Mouse (Mus musculus) heart, adult 9 months (tissue): ENCODE results near the gene Colgalt2.
A peak's percentile ranks its signal among the peaks of the same experiment; 100 is the strongest.
"Not testable (repeated sequence)": the region's sequence is repeated elsewhere in the genome, so short reads cannot be mapped to it uniquely, and the experiment has no call there.

ENCODE experiments used
- DNase-seq, 2 experiments: peaks; one replicate each; pipeline ENCODE4 v3.0.0; 2022; ENCODE audit warnings: low spot score in 2 of 2

Colgalt2 gene

DNA sequence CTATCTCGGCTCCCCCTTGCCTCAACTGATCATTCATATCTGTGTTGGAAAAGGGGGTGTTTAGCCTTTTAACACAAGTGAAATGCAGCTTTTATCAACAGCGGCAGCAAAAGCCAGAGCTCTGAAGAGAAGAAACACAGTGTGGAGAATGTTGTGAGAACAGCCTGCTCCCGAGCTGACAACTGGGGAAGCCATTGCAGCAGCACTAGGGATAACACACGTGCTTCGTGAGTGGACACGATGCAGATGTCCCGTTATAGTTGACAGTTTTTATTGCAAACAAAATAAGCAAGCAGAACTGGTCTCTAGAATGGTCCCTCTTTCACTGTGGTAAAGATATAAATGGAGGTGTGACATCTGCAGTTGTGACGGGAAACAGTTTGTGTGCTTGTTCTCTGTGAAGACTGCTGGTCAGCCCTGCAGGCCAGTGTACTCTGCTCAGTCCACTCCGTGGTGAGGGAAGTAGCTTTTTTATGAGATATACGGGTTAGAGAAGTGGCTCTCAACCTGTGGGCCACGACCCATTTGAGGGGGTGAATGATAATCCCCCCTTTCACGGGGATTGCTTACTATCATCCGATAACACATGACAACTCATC, 16.8 kb downstream of the Colgalt2 start:
- DNase-seq, result peak in 1 of 2 experiments; percentile 14

DNA sequence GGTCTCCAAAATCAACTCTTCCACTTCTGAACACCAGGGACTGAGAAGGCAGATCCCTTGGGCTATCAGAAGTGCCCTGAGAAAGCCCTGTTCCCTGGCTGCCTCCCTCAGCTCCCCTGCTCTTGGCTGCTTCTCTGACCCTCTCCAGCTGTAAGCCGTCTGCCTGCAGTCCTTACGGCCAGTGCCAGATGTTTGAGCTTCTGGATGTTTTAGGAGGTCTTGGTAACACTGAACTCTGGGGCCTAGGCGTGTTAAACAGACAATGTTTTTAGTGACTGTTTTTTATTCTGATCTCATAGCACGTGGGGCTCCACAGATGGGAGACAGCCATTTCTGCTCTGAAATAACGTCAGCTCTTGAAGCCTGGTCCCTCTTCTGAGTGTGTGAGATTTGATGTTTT, 18.0 kb downstream of the Colgalt2 start:
- peak; percentile 50 to 72 for DNase-seq

DNA sequence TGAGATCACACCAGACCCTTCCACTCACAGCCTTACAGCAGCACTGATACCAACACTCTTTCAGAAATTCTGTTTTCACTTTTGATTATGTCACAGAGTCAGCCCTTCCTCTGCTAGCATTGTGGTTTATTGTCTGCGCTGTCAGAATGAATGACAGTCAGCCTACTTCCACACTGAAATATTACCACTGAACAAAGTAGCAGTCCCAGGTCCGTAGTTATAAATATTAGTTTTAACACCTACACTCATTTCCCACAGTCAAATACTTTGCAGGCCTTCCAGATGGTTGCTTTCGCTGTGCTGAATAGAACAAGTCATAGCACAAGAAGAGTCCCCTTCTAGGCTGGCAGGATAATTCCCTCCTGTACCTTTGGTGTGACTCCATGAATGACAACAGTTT, 22.7 kb downstream of the Colgalt2 start:
- DNase-seq, result no peak

DNA sequence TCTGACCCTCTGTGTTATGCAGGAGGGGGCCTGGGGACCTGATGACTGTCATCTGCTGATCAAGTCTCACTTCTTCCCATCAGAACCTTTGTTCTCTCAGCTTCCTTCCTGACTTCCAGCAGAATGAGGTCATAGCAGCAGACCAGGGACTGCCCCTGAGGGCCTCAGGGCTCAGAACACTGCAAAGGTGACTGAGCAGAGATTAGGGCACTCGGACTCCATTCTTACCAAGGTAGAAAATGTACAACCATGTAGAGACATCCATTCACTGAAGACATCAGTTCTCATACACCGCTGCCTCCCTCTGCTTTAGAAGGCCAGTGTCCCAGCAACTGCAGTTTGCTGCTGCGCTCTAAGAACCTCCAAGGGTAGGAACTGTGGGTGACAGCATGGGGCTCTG, 23.4 kb downstream of the Colgalt2 start:
- DNase-seq, result peak in 1 of 2 experiments; percentile 36

DNA sequence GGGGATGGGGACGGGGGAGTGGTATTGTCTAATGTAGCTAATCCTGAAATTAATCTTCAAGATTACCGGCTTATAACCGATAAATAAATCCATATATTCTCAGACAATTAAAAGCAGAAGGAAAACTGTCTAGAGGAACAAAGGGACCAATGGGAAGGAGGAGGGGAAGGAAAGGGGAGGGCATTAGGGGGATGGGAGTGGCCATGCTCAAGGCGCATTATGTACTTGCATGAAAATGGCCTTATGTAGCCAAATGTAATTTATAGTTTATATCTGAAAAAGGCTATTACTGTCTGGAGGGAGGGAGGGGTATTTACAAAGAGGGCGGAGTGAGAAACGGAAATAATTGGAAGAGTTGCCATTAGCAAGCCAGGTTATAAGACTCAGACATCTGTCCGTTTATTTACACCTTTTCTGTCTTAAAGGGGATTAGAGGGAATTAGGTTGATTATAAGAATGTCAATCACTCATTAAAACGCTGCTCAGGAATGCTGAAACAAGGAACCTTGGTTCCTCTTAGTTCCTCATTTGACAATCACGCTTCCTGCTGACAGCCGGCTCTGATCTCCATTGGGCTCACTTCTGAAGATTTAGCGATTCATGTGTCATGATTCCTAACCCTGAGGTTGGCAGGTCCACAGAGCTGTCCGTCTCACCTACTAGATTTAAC, 28.4 kb downstream of the Colgalt2 start:
- no peak for DNase-seq

DNA sequence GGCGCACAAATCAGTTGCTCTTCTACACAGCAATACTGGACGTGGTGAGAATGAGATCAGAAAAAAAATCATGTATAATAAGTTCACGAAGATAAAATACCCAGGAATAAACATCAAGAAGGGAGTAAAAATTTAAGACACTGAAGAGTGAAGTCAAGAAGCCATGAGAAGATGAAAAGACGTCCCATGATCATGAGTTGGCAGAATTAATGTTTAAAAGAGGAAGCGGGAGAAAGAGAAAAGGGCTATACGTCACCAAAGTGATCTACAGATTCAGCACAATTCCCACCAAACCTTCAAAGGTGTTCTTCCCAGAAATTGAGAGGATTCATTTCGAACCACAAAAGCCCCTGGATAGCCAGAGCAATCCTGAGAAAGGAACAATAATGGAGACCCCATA, 30.2 kb downstream of the Colgalt2 start:
- DNase-seq, result no peak

DNA sequence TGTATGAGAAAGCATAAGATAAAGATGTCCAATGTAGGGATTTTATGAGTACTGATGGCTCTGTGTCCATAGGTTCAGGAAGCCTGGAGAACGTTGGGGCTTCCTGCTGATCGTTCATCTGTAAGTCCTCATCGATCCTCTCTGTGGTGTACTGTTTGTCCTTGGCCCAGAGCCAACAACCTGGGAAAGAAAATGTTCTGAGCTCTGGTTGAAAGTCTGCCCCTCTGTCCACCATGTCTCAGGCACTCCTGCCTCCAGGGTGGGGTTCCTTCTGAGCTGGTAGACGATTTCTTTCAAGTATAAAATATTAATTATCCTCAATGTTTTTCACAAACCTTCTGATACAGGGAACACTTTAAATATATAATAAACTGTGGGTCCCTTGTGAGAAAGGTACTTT, 34.5 kb downstream of the Colgalt2 start:
- no peak for DNase-seq

DNA sequence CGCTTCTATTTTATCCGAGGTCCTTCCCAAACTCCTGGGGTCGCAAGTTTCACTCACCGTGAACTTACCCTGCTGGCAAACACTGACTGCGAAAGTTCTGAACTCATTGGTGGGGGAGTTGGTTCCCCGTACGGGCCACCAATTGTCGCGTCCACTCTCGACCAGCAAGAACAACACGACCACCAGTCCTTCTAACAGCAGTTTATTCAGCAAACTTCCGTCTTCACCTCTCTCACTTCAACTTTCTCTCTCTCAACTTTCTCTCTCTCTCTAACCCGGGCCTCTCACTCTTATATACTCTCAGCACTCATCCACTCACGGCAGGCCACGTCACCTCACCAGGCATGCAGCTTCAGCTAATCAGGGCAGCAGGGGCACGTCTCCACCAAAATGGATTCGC, 37.9 kb downstream of the Colgalt2 start:
- not testable (repeated sequence) for DNase-seq

DNA sequence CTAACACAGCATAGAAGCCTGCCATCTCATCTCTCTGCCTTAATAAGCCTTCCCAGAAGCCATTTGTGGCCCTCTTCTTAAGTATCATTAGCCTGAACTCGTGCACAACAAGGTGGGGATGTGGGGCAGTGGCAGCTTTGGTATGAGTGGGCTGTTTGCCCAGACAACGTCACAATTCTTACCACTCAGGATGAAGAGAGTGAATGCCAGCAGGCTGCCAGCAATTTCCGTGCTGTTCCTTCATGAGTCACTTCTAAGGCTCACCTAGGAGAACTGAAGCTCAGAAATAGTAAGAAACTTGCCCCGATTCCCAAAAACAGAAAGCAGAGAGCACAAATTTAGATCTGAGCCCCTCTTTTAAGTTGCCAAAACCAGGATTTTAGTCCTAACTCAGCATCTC, 39.8 kb downstream of the Colgalt2 start:
- DNase-seq, result no peak

DNA sequence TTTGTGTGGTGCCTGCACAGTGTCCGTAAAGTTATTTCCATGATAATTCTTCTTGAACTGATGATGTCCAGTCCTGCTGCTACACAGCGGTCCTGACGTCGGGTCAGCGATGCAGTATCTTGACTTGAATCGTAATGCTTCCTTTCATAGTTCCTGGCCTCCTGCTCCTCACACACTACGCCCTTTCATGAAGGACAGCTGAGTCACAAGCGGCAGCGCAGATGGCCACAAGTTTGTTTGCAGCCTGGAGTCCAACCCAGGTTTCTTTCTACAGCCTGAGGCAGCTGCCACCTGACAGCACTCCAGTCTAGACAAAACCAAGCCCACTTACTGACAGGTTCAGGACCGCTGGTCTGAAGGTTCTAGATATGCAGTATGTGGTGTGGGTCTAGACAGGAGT, 40.2 kb downstream of the Colgalt2 start:
- DNase-seq, result no peak

DNA sequence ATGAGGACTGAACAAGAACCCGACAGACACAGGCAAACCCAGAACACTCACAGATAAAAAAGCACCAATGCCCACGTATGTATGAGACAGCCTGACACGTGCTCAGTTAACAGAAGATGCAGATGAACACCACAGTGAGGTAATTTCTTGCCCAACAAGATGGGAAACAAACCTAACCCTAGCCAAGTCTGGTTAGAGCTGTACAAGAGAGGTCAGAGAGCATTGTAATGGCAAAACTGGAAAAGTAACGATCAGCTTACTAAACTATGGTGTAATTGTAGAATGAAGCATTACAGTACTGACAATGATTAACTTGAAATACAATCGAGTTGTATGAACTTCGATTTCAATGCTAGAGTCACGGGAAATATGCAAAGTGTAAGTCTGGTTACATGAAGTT, 45.0 kb downstream of the Colgalt2 start:
- no peak for DNase-seq

DNA sequence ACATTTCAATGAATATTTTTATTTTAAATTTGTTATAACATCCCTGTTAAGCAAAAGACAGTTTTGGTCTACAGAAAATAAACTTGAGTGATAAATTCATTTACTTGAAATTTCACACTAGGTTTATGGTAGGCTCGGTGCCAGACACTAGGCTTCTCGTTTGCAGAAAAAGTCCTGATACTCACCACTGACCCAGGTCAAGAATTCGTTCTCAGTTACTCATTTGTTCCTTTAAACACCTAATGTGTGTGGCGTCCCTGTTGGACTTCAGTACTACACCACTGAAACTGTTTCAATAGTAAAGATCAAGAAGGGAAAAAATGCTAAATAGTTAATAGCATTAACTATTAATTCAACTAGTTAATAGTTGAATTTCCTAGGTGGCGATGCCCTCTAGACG, 46.3 kb downstream of the Colgalt2 start:
- DNase-seq, result no peak

DNA sequence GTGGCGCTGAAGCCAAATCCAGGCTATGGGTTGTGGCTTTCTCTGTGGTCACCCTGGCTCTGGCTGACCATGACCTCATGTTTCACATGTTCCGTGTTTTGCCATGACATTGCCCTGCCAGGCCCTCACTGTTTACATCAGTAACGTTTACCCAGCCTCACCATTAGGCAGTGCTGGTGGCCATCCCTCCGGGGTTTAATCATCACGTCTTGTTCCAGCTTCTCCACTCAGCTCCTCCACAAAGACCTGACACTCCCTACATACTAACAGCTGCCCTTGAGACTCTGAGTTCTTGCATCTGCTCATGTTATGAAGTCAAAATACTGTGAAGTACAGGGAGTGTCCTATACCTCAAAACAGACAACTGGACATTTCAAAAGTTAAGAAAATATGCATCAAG, 54.9 kb downstream of the Colgalt2 start:
- DNase-seq, result peak; percentile 35 to 38

DNA sequence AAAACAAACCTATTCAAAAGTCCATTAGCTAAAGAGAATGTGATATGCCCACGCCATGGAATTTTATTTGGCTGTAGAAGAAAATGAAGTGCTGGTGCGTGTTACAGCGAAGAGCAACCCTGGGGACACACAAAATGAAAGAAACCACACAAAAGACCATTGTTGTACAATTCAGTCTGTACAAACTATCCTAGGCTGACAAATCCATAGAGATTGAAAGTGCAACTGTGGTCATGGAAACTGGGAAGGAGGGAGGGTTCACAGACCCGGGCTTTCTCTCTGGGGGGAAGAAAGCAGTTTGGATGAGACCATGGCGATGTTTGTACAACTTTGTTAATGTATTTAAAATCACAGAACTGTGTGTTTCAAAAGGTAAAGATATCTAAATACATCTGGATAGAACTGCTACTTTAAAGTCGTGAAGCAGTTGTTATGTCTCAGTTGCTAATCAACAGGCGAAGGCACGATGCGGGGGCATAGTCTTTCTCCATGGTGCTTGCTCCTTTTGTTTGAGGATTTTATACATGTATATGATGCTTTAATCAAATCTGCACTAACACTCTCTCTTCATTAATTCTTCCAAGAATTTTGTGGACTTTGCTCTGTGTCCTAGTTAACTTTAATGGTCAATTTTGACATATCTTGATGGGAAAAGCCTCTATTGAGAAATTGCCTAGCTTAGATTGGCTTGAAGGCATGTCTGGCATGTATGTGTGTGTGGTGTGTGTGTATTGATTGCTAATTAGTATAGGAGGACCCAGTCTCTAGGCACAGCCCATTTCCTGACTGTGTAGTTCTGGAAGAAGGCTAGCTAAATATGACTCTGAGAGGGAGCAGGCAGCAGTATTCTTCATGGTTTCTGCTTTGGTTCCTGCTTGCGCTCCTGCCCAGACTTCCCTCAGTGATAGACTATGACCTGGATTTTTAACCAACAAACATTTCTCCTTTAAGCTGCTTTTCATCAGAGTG, 55.9 kb downstream of the Colgalt2 start:
- DNase-seq, result no peak

DNA sequence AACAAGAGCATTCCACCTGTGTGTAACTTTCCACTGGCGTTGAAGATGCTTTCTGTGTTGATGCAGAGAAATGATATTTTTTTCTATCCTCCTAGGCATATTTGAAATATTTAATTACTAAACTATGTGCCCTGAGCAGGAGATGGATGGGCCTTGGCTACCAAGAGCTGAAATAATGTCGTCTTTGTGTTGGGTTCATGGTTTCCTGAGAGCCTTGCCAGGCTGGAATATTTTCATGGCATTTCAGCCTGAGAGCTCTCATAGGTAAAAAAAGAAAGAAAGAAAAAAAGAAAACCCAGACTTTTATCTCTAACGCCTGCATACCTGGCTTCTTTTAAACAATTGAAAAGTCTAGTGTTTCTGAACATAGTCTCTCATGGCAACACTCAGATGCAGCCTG, 56.6 kb downstream of the Colgalt2 start:
- DNase-seq, result no peak

DNA sequence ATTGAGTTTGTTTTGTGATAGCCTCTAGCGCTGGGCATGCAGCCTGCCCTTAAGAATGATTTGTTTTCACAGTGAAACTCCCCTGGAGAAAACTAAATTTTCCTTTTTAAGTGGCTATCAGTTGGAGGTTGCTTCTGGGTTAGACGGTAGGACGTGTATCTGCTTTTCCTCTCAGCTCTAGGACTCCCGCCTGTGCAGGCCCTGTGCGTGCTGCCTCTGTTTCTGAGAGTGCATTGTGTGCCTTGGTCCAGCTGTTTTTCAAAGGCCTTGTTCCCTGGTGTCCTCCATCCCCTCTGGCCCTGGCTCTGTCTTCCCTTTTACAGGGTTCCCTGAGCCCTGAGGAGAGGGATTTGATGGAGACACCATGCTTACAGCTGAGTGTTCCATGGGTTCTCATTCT, 58.0 kb downstream of the Colgalt2 start:
- DNase-seq, result peak in 1 of 2 experiments; percentile 40

DNA sequence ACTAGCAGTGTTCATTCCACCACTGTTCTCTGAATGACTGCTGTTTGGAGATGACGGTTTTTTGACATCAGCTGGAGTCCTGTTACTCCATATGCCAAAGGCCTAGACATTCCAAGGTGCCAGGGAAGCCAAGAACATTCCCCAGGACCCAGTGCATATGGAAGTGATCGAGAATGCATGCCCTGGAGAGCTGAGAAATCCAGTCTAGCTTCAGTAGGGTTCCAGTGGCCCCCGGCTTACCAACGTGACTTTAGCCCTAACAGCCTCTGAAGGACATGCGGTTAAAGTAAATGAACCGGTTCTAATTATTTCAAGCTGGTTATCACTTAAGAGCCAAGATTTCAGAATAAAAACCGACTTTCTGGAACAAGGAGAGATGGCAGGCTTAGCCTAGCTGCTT, 59.4 kb downstream of the Colgalt2 start:
- no peak for DNase-seq

DNA sequence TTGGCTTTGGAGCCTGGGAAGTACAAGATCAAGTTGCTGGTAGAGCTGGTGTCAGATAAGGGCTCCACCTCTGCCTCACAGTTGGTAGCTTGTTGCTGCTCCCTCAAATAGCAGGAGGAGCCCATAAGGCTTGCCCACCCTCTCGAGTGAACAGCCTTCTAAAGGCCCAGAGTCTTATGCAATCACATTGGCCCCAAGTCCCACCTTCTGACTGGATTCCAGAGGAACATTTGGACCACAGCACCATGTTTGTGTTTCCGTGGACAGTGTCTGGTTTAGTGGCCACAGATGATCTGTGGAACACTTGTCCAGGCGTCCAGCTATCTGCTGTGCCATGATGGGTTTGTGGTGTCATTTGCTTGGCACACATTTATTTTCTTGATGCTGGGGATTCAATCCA, 61.3 kb downstream of the Colgalt2 start:
- no peak for DNase-seq

DNA sequence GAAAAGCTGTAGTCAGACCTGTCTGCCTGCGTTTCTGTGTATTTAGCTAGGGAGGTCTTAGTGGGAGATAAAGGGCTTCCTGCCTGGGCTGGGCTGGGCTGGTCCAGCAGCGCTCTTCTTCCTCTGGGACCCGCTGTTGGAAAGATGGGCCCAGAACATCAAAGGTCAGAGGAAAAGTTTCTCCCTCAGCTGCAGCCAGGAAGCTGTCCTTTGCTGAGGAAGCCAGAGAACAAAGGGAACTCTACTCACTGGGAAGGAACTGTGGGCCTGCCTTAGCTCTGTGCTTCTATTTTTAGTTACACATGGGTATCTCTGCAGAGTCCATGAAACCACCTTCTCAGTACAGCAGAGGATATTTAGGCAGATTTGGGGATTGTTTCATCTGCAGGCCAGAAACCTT, 62.2 kb downstream of the Colgalt2 start:
- peak; percentile 75 to 89 for DNase-seq

DNA sequence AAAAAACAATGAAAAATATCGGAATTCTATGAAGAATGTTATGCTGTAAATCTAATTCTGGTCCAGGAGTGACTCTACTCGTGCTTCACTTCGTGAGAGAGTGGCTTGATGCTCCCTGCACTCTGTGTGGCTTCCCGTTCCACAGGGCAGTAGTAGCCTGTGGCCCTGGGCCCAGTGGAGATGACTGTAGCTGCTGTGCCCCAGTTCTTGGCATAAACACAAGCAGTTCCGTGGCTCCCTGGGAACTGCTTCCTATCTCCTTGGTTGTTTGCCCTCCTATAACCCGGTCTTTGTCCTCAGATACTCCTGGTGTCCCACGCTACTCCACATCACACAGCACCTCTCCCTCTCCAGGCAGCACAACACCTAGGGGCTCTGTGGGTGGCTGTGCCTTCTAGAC, 62.7 kb downstream of the Colgalt2 start:
- peak; percentile 44 to 70 for DNase-seq

DNA sequence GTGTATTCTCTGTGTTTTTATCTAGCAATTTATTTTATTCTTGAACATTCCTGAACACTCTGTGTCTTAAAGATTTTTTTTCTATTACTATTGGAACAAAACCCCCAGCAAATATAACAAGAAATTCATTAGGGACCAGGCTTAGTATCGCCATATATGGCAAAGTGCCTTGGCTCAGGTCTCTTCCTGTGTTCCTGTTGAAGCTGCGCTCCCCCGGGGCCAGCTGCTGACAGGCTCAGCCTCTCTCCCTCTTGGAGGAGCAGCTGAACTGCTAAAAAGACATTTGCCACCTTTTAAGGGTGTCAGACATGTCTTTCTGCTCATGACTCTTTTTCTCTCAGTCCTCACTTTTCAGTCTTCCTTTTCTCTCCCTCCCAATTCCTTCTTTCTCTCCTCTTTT, 66.7 kb downstream of the Colgalt2 start:
- DNase-seq, result peak; percentile 58

DNA sequence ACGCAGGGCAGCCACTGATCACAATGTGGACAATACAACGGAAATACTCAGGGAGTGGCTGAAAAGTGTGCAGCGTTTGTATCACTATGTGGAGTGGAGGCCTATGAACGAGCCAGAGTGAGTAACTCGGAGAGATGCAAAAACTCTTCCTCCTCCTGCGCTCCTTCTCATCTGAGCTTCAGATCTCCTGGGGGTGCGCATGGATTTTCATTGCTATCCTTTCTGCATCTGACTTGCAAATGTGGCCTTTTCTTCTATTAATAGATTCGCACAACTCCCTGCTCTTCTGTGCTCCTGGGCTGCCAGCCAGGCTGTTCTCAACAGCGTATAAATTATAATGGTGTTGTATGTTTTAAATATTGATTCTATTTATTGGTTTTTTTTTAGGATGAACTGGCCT, 68.8 kb downstream of the Colgalt2 start:
- DNase-seq, result no peak

DNA sequence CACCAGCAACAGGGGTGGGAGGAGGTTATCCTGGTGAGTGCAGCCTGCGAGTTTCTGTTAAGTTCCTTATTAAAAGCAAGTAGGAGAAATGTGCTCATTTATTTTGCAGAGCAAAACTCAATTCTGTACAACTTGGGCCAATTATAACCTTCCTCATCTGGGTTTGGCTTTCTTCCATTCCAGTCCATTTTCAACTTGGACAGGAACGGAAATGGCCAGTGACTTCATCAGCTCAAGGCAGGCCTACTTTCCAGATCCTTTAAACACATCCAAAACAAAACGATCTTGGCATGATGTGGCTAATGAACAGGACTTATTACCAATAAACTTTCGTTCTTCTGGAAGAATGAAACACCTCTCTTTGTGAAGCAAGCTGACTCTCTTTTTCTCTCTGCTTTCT, 76.5 kb downstream of the Colgalt2 start:
- peak; percentile 50 to 51 for DNase-seq
